Mouse (Mus musculus) liver (tissue): ENCODE results near the gene Zdhhc16.

ENCODE experiments used
- DNase-seq: peaks from one replicate; pipeline ENCODE4 v3.0.0-alpha.2; 2020; ENCODE audit warnings: mixed read lengths

Zdhhc16 gene

DNA sequence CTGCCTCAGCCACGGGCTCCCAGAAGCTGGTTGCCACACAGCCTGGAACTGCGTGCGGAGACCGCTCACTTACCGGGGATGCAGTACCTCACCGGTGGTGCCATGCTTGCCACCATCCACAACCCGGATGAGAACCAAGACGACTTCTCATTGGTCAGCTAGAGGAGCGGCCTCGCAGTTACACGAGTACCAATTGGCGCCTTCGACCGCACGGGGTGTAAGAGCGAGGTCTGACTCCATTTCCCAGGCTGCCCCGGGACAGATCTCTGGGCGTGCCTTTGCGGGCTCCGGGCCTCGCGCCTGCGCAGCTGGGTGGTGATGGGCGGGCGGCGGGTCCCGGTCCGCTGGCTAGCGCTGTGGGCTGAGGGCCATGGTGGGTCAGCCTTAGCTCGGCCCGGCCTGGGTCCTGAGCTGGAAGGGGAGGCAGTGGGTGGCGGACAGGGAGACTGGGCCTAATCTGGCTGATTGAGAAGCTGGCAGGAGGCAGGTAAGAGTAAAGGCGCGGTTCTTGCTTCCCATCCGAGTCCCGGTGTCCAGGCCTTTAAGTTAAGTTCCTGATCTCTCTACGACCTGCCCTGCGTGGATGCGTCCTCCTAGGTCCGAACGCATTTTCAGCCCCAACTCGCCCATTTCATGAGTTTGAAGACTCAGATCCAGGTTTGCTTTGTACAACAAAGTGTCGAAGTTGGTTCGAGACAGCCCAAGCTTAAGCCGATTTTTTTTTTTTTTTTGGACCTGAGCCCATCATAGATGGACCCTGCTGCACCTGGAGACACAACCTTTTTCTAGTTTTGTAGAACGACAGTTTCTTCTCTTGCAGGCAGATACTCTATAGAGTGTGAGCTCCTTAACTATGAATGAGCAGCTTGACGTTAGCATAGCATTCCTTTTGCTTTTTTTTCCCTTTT is at the start of gene Zdhhc16, which contains the start of gene Exosc1:
TSS of gene Zdhhc16 (plus strand) at position 302 of the 908 bp plus-strand sequence.
TSS of gene Exosc1 (minus strand) at position 245 of the 908 bp plus-strand sequence.
- DNase-seq: peak; percentile 97

DNA sequence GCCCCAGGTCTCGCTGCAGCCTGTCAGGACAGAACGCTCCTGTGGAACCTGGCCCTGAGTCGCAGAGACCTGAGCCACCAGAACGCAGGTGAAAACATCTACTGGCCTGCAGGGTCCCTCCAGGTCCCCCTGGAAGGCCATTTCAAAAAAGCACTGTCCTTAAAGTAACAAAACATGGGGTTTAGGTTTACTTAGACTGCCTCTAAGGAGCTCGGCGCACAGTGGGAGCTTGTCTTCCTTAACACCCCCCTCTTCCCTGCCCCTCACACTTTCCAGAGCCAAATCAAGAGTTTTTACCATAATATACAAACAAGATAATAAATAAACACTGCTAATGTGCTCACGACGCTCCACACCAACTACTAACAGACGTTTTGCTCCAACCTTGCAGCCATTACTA is 49.4 kb upstream of the Zdhhc16 start:
- no peak for DNase-seq

- no peak for DNase-seq
Measured at GRCm38 (mm10) chr19:41888191-41888590, 45.1 kb upstream of the Zdhhc16 start.

- DNase-seq: no peak
Measured at GRCm38 (mm10) chr19:41894959-41895358, 38.3 kb upstream of the Zdhhc16 start.

DNA sequence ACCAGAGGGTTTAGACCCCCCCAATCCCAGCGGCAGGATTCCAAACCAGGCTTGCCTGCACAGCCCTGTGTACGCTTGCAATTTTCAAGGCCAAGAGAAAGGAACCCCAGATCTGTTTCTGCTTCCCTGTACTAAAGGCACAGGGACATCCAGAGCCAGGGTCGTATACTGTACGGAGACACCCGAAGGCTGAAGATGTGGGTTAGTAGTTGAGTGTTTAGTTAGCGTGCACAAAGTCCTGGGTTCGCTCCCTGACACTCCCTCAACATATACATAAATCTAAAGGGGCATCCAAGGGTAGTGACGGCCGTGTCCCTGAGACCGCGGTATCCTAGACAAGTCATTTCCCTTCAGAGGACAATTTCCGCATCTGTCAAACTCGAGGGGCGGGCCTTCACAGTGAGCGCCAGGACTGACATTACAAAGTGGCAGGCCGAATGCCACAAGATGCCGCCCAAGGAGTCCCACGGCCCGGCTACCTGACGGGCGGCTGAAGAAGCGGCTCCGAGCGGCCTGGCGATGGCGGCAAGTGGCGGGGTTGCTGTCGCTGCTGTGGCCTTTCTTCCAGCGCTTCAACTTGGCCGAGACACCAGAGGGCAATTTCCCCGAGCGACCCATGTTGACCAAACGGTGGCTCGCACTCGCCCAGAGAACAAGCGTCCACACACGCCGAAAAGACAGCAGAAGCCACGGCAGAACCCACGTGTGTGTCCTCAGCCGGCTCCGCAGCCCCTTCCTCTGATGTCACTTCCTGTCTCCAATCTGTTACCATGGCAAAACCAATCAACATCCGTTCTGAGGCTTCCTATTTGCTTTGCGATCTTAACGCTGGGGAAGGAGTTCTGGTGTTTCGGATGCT is 37.6 kb upstream of the Zdhhc16 start, which contains the start of gene Rrp12:
TSS of gene Rrp12 (minus strand) at position 714 of the 859 bp plus-strand sequence.
- peak; percentile 70 for DNase-seq

DNA sequence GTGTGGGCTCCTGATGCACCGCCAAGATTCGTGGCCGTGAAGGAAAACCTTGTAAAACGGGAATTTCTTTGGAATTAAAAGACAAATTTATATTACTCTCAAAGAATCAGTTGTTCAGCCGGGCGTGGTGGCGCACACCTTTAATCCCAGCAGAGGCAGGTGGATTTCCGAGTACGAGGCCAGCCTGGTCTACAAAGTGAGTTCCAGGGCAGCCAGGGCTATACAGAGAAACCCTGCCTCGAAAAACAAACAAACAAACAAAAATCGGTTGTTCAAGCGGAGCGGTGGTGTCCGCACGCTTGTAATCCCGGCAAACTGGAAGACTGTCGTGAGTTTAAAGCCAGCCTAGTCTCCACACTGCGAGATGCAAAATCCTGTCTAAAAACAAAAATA is 37.0 kb upstream of the Zdhhc16 start:
- DNase-seq: no peak

GRCm38 (mm10) chr19:41898860-41899259 is 34.4 kb upstream of the Zdhhc16 start:
- peak; percentile 26 for DNase-seq

DNA sequence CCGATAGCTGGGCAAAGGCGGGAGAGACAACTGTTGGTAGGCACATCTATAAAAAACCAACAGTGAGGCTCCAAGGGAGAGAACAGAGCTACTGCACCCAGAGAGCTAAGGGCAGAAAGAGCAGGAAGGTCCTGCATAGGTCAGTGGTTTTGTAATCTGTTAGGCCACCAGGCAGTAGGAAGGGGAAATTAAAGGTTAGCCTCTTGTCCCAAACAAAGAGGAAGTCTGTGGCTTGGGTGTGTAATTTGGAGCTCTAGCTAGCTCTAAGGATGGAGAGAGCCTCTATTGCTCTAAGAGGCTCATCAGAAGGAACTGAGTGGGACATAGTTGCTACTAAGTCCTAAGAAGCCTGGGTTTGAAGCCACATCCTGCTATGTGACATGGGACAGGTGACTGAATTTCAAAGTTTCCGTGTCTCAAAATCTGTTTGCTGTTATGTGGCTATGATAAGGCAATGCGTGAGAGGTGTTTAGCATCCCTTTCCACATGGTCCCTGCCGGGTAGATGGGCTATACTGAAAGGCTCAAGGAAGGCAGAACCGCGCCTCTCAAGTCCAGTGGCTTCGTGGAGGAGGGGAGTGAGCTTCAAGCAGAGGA is 32.7 kb upstream of the Zdhhc16 start:
- DNase-seq: no peak

DNA sequence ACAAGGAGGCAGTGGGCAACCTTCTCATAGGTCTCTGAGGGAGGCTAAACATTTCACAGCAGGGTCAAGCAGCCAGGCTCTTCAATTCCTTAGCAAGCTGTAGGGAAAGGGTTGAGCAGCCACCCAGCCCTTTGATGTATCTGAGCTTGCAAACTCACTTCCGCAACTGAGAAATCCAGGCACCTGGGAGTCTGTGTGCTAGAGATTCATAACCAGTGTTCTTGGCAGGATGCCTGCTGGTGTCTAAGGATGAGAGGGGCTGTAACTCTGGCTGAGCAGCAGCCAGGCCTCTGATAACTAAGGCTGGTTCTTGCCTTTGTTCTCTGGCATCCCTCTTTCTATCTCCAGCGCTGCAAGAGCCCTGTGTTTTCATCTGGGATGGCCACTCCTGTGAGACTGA is 31.6 kb upstream of the Zdhhc16 start:
- DNase-seq: peak; percentile 26

DNA sequence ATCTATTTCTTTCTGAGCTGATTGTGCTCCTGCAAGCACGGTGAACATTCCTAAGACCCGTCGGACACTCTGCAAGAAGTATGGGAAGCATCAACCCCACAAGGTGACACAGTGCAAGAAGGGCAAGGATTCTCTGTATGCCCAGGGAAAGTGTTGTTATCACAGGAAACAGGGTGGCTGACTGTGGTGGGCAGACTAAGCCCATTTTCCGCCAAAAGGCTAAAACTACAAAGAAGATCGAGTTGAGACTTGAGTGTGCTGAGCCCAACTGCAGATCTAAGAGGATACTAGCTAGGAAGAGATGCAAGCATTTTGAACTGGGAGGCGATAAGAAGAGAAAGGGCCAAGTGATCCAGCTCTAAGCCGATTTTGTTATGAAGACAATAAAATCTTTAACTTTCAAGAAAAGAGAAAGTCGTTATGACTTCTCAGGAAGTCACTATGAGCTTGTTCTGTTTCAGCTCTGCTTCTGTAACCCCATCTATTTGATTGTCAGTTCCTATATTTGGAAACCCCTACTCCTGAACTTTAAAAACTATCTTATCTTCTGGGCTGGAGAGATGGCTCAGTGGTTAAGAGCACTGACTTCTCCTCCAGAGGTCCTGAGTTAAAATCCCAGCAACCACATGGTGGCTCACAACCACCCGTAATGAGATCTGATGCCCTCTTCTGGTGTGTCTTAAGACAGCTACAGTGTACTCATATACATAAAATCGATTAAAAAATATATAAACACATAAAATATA is 30.3 kb upstream of the Zdhhc16 start:
- no peak for DNase-seq

DNA sequence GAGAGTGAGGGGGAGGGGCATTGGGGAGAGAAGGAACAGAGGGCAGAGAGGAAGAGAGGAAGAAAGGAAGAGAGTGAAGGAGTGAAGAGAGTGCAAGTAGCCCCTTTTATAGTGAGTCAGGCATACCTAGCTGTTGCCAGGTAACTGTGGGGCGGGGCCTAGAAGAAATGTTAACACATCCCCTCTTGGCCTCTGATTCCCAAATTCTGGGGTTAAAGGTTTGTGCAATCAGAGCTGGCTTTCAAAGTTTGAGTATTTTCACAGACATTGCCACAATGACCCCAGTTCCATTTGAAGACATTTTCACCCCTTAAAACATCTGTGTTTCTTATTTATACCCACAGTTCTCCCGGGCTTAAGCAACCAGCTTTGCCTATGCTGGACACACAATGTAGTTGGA is 28.0 kb upstream of the Zdhhc16 start:
- DNase-seq: no peak

DNA sequence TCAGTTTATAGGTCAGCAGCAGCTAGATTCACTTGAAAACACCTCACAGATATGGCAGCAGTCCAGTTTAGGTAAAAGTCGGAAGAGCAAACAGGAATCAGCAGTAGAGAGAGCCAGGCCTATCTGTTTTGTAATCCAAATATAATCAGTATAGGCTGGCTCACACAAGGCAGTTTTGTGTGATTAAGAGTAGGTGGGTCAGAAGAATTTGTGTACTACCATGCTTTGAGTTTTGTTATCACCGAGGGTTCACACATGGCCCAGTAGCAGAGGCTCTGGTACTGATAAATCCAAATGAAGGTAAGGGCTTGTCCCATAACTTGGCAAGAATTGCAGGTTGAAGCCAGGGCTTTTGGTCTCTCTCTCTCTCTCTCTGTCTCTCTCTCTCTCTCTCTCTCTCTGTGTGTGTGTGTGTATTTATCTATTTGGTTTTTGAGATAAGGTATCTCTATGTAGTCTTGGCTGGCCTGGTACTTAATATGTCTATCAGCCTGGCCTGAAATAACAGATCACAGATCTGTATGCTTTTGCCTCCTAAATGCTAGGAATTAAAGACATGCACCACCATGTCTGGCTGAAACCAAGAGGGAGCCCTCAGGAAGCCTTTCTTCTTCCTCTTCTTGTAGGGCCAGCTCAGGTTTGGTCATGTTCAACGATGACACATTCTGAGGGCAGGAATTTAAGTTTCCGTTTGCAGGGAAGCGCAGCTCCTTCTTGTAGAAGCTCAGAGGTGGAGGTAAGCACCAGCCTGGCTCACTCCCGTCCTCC is 26.8 kb upstream of the Zdhhc16 start:
- DNase-seq: no peak

DNA sequence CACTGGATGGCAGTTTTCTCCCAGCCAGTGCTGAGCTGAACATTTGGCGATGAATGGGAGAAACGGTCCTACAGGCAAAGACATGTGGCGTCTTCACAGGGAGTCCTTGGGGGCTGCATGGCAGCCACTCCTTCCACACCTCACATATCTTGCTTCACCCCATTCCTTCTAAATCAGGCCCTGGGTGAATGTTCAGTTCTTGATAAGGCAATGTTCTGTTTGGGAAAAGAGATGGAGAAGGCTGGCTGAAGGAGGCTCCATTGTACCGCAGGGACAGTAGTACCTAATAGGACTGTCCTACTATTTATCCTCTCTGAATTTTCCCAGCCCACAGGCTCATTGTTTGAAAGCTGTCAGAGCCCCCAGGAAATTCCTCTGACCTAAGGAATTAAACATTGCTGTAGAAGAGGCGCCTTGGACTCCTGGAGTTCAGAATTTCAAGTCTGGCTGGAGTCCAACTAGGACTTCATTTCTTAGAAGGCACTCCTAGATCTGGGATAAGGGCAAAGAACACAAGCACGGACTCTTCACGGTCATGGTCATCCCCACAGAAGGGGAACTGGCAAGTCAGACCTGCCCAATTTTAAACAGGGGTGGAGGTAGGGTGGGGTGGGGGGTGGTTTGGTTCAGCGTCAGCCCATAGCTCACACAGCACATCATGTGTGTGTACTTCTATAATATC is 26.1 kb upstream of the Zdhhc16 start:
- peak; percentile 24 for DNase-seq

GRCm38 (mm10) chr19:41908736-41909135 is 24.5 kb upstream of the Zdhhc16 start:
- DNase-seq: no peak

DNA sequence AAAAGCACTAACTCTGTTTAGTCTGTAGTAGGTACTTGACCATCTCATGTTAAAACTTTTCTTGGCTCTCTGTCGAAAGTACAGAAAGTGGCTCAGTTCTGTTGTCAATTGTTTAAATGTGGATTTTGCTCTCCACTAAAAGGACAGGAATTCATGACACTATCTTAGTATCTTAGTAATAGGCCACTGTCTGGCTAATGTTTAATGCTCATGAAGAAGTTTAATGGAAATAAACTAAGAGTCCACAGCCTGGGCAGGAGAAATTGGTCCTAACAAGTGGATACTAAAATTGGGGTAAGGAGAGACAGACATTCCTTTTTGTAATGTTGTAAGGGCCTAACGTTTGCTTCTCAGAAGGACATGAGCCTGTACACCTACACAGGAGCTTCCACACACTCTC is 22.9 kb upstream of the Zdhhc16 start:
- no peak for DNase-seq

- DNase-seq: peak; percentile 99
Measured at GRCm38 (mm10) chr19:41911178-41912073, 21.9 kb upstream of the Zdhhc16 start, which contains the start of gene Pgam1. Pgam1 (plus strand) TSS chr19:41911923.

DNA sequence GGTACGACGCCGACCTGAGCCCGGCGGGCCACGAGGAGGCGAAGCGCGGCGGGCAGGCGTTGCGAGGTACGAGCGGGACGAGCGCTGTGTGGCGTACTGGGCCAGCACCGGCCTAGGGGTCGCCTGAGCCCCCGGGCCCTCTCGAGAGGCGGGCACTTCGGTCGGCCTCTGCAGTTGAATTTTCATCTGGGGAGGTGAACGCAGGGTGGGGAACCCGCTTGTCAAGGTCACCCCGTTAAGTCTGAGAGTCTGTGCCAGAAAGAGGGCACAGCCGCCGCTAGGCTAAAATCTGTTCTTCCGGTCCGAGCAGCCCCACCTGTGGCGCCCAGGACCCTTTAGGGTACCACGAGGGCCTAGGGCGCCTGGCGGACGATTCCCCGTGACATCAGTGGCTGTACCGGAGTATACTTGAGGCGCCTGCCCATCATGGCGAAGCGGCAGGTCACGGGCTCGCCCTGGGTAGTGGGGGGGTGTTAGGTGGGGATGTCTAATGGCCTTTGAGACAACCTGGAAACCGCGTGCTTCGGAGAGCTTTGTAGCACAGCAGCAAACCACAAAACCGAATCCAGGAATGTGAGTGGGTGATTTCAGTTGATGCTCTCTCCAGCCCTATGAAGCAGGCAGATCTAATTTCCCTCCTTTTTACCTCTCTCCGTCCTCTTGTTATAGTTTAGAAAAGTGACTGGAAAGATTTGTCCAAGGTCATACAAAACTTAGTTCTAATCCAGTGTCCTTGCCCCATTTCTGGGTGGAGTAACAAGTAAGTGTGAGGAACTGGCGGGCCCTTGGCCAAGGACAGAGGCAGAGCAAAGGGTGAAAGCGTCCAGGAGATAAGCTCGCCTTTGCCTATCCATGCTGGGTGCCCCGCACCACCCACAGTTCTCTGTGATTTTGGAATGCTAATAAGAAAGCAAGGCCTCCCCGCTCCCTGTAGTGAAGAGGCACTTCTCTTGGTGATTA is 20.9 kb upstream of the Zdhhc16 start:
- DNase-seq: peak; percentile 53

DNA sequence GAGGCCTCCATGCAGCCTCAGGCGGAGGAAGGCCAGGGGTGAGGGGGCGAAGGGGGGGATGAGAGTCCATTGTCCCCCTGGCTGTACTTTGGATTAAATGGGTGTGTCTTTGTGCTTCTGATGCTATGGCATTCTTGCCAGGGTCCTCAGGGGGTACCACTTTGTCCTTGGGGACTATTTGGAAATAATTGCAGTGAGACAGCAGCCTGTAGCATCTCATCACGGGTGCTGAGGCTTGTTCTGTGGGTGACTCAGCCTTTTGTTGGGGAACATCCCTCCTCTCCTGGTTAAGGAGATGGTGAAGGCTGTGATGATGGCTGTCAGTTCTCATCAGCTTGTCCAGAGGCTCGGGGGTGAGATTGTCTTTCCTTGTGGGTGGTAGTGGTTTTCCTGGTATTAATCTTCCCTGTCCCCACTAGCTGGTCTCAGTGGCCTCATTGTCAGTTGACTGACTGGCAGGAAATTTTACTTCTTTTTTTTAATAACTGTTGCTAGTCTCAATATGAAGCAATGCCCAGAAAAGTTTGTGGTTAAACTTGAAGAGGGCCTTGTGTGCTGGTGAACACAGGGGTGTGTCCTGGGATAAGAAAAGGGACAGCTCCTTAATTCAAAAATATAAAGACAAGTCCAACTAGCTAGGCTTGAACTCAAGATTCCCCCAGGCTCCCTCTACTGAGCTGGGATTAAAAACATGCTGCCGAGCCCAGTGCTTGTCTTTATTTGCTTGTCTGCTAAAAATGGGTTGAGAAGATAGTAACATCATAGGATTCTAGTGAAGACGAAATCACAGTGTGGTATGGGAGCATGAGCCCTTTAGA is 19.3 kb upstream of the Zdhhc16 start:
- no peak for DNase-seq
